Mouse (Mus musculus) c-Kit-positive CD71-positive TER-119-positive erythroid progenitor cells, embryonic 14.5 days (primary cell): ENCODE results near the gene Ccser2.
"Not testable (repeated sequence)": the region's sequence is repeated elsewhere in the genome, so short reads cannot be mapped to it uniquely, and the experiment has no call there.

ENCODE experiments used
- DNase-seq: peaks from one replicate; pipeline ENCODE4 v3.0.0-alpha.2; 2013; ENCODE audit warnings: low spot score

The Ccser2 gene

GRCm38 (mm10) chr14:36968628-36969147, at the start of gene Ccser2:
TSS of gene Ccser2 (minus strand) at chr14:36968777.
- DNase-seq, result peak; percentile 90

GRCm38 (mm10) chr14:37015894-37016293, 47.3 kb upstream of the Ccser2 start:
- no peak for DNase-seq

- DNase-seq, result no peak
These were observed 45.1 kb upstream of the Ccser2 start for GRCm38 (mm10) chr14:37013644-37014043.

GRCm38 (mm10) chr14:37009686-37010085, 41.1 kb upstream of the Ccser2 start:
- no peak for DNase-seq

GRCm38 (mm10) chr14:37006489-37006888, 37.9 kb upstream of the Ccser2 start:
- DNase-seq, result no peak

- DNase-seq, result no peak
These were observed 37.3 kb upstream of the Ccser2 start for GRCm38 (mm10) chr14:37005865-37006264.

GRCm38 (mm10) chr14:37003431-37004095, 35.0 kb upstream of the Ccser2 start:
- no peak for DNase-seq

- DNase-seq, result no peak
These were observed 34.3 kb upstream of the Ccser2 start for GRCm38 (mm10) chr14:37002852-37003251.

GRCm38 (mm10) chr14:37000780-37001179, 32.2 kb upstream of the Ccser2 start:
- not testable (repeated sequence) for DNase-seq

GRCm38 (mm10) chr14:36989784-36990183, 21.2 kb upstream of the Ccser2 start:
- no peak for DNase-seq

- no peak for DNase-seq
These were observed 17.1 kb upstream of the Ccser2 start for GRCm38 (mm10) chr14:36985693-36986092.

GRCm38 (mm10) chr14:36975019-36975418, 6.4 kb upstream of the Ccser2 start:
- DNase-seq, result no peak

GRCm38 (mm10) chr14:36971211-36971610, 2.6 kb upstream of the Ccser2 start:
- no peak for DNase-seq

GRCm38 (mm10) chr14:36969861-36970420, 1.4 kb upstream of the Ccser2 start:
- no peak for DNase-seq

GRCm38 (mm10) chr14:36968076-36968627, 425 bp downstream of the Ccser2 start:
- no peak for DNase-seq

- no peak for DNase-seq
These were observed 3.2 kb downstream of the Ccser2 start for GRCm38 (mm10) chr14:36965421-36965820.

GRCm38 (mm10) chr14:36962477-36962876, 6.1 kb downstream of the Ccser2 start:
- no peak for DNase-seq

GRCm38 (mm10) chr14:36957719-36958118, 10.9 kb downstream of the Ccser2 start:
- no peak for DNase-seq

GRCm38 (mm10) chr14:36957261-36957660, 11.3 kb downstream of the Ccser2 start:
- DNase-seq, result no peak

- DNase-seq, result no peak
These were observed 11.9 kb downstream of the Ccser2 start for GRCm38 (mm10) chr14:36956717-36957116.

GRCm38 (mm10) chr14:36952687-36953426, 15.7 kb downstream of the Ccser2 start:
- DNase-seq, result no peak

- DNase-seq, result peak; percentile 43
These were observed 16.4 kb downstream of the Ccser2 start for GRCm38 (mm10) chr14:36952142-36952541.

- no peak for DNase-seq
These were observed 25.9 kb downstream of the Ccser2 start for GRCm38 (mm10) chr14:36942716-36943115.
